Mouse (Mus musculus): ENCODE results near the gene Smad5.

GRCm38 (mm10) chr13:56681924-56682323 lies 20.9 kb upstream of the Smad5 start:
- no peak for TF ChIP-seq GATA1 (IDR thresholded peaks at IDR 0.05; ENCODE audit: borderline replicate concordance, low read length)
- TF ChIP-seq CTCF (IDR thresholded peaks at IDR 0.05; ENCODE audit: low read depth, low read length) = no peak
- TF ChIP-seq TAL1 (conservative IDR thresholded peaks at IDR 0.05; ENCODE audit: low read depth, low read length) = no peak
- no peak for TF ChIP-seq GATA2 (IDR thresholded peaks at IDR 0.05; ENCODE audit: borderline replicate concordance, low read depth, low read length)
- TF ChIP-seq POLR2AphosphoS5 (IDR thresholded peaks at IDR 0.05; ENCODE audit: insufficient replicate concordance, low read depth, low read length) = no peak
